Mouse (Mus musculus): ENCODE measurements around the gene Sfn. TPM values are rescaled to one million over a fixed set of nuclear protein-coding genes. Genes with fewer than 3 reads are reported as not detected.

Gene Sfn
- polyA plus RNA-seq, 1 experiment: 2.5 TPM

- TF ChIP-seq GATA1 (IDR thresholded peaks at IDR 0.05; ENCODE audit: low read length): no peak
Observed at GRCm38 (mm10) chr4:133563123-133563571, 38.8 kb downstream of the Sfn start.

- no peak for TF ChIP-seq GATA1 (IDR thresholded peaks at IDR 0.05; ENCODE audit: low read length)
Observed at GRCm38 (mm10) chr4:133561622-133562021, 40.3 kb downstream of the Sfn start.

- TF ChIP-seq GATA1 (IDR thresholded peaks at IDR 0.05; ENCODE audit: low read length): no peak
Observed at GRCm38 (mm10) chr4:133559846-133560245, 42.1 kb downstream of the Sfn start.

GRCm38 (mm10) chr4:133557041-133557717 is 44.8 kb downstream of the Sfn start:
- no peak for TF ChIP-seq GATA1 (IDR thresholded peaks at IDR 0.05; ENCODE audit: low read length)

- TF ChIP-seq GATA1 (IDR thresholded peaks at IDR 0.05; ENCODE audit: low read length): no peak
Observed at GRCm38 (mm10) chr4:133553448-133554330, 48.3 kb downstream of the Sfn start.

- no peak for TF ChIP-seq GATA1 (IDR thresholded peaks at IDR 0.05; ENCODE audit: low read length)
Observed at GRCm38 (mm10) chr4:133552768-133553447, 49.1 kb downstream of the Sfn start, which contains the start of gene Nr0b2. Gene Nr0b2, plus strand, starts transcription at chr4:133553376.

GRCm38 (mm10) chr4:133552029-133552428 is 49.9 kb downstream of the Sfn start:
- no peak for TF ChIP-seq GATA1 (IDR thresholded peaks at IDR 0.05; ENCODE audit: low read length)

Other genes starting within 250 kb of the Sfn start
- 56.5 and 63.0 TPM in 2 replicates for gene Wdtc1, start 248.7 kb downstream of the Sfn start, polyA plus RNA-seq (2012)
- gene Slc9a1, start 232.5 kb downstream of the Sfn start, polyA plus RNA-seq (2012): 56.6 and 70.6 TPM in 2 replicates
- 0.03 TPM in 1 of 2 replicates, not detected in the other for gene Tent5b, start 122.0 kb downstream of the Sfn start, polyA plus RNA-seq (2012)
- gene Trnp1, start 103.6 kb downstream of the Sfn start, polyA plus RNA-seq (2012): not detected in 2 replicates
- not detected in 2 replicates for gene Kdf1, start 83.2 kb downstream of the Sfn start, polyA plus RNA-seq (2012)
- gene Nudc, start 56.2 kb downstream of the Sfn start, polyA plus RNA-seq (2012): 653 and 930 TPM in 2 replicates
- gene Nr0b2, start 48.8 kb downstream of the Sfn start, polyA plus RNA-seq (2012): not detected in 2 replicates
- 12.4 and 13.5 TPM in 2 replicates for gene Gpatch3, start 27.4 kb downstream of the Sfn start, polyA plus RNA-seq (2012)
- gene Gpn2, start 17.8 kb downstream of the Sfn start, polyA plus RNA-seq (2012): 57.7 and 66.6 TPM in 2 replicates
- 16.8 and 17.2 TPM in 2 replicates for gene Zdhhc18, start 48.0 kb upstream of the Sfn start, polyA plus RNA-seq (2012)
- 16.3 and 17.6 TPM in 2 replicates for gene Pigv, start 70.5 kb upstream of the Sfn start, polyA plus RNA-seq (2012)
- 109 and 180 TPM in 2 replicates for gene Arid1a, start 154.6 kb upstream of the Sfn start, polyA plus RNA-seq (2012)

All from G1E-ER4 (cell line).